Mouse (Mus musculus) CH12F3 (cell line): ENCODE results near the gene Dram1.

ENCODE experiments used
- in situ Hi-C: fragments of 300-500 bp; cut with MboI; formaldehyde crosslinking; loops from 2 replicates; pipeline ENCODE4 v1.14.3; 2020; ENCODE audit warnings: low sequenced_read_pairs

Gene Dram1

GRCm38 (mm10) chr10:88379013-88379885 lies at the start of gene Dram1, which contains the start of gene Gnptab:
TSS of gene Dram1 (minus strand) at chr10:88379080.
TSS of gene Gnptab (plus strand) at chr10:88379132.
- in situ Hi-C loops: no loop called here

GRCm38 (mm10) chr10:88427998-88428397 lies 49.1 kb upstream of the Dram1 start:
- in situ Hi-C loops: loop anchor here (5.0 kb wide), 1 partner anchor 46 kb away; no protein-coding TSS in a partner anchor

- in situ Hi-C loops: loop anchor here (5.0 kb wide), 1 partner anchor 45 kb away; no protein-coding TSS in a partner anchor
Observed at GRCm38 (mm10) chr10:88426896-88427295, 48.0 kb upstream of the Dram1 start.

- in situ Hi-C loops: loop anchor here (5.0 kb wide), 1 partner anchor 44 kb away; no protein-coding TSS in a partner anchor
Observed at GRCm38 (mm10) chr10:88426158-88426816, 47.4 kb upstream of the Dram1 start.

GRCm38 (mm10) chr10:88420655-88421435 lies 42.0 kb upstream of the Dram1 start:
- in situ Hi-C loops: no loop called here

GRCm38 (mm10) chr10:88420141-88420541 lies 41.3 kb upstream of the Dram1 start:
- in situ Hi-C loops: no loop called here

GRCm38 (mm10) chr10:88417686-88418085 lies 38.8 kb upstream of the Dram1 start:
- in situ Hi-C loops: no loop called here

GRCm38 (mm10) chr10:88412290-88412995 lies 33.6 kb upstream of the Dram1 start:
- in situ Hi-C loops: no loop called here

GRCm38 (mm10) chr10:88409751-88410150 lies 30.9 kb upstream of the Dram1 start:
- in situ Hi-C loops: no loop called here

GRCm38 (mm10) chr10:88407875-88408631 lies 29.2 kb upstream of the Dram1 start:
- in situ Hi-C loops: no loop called here

GRCm38 (mm10) chr10:88405812-88406211 lies 26.9 kb upstream of the Dram1 start:
- in situ Hi-C loops: no loop called here

- in situ Hi-C loops: no loop called here
Observed at GRCm38 (mm10) chr10:88404220-88404619, 25.3 kb upstream of the Dram1 start.

GRCm38 (mm10) chr10:88403021-88403420 lies 24.1 kb upstream of the Dram1 start:
- in situ Hi-C loops: no loop called here

GRCm38 (mm10) chr10:88399271-88399670 lies 20.4 kb upstream of the Dram1 start:
- in situ Hi-C loops: no loop called here

- in situ Hi-C loops: no loop called here
Observed at GRCm38 (mm10) chr10:88398668-88399243, 19.9 kb upstream of the Dram1 start.

GRCm38 (mm10) chr10:88392181-88392847 lies 13.4 kb upstream of the Dram1 start:
- in situ Hi-C loops: no loop called here

GRCm38 (mm10) chr10:88391495-88391894 lies 12.6 kb upstream of the Dram1 start:
- in situ Hi-C loops: no loop called here

- in situ Hi-C loops: no loop called here
Observed at GRCm38 (mm10) chr10:88390096-88390790, 11.4 kb upstream of the Dram1 start.
